Mouse (Mus musculus): ENCODE measurements around the gene Coro1b. TPM values are rescaled to one million over a fixed set of nuclear protein-coding genes. Genes with fewer than 3 reads are reported as not detected.

Coro1b gene
- total RNA-seq (2021) = 10 to 100 TPM; 75.7 to 81.1 TPM

GRCm38 (mm10) chr19:4148491-4148806 is at the start of gene Coro1b:
TSS of gene Coro1b (plus strand) at chr19:4148619.
- DNase-seq (ENCODE audit: low spot score in 2 of 2) = peak; percentile 91 to 93
- intact Hi-C loops (cut with DNase I) = loop anchor here (2.0 kb wide), 1 partner anchor 14 kb away; the partner anchor contains the start of gene Rps6kb2

- intact Hi-C loops (cut with DNase I) = loop anchor here (5.0 kb wide), 1 partner anchor 52 kb away; the partner anchor contains the start of gene Gstp2
Observed at GRCm38 (mm10) chr19:4099056-4099455, 49.4 kb upstream of the Coro1b start.

DNA sequence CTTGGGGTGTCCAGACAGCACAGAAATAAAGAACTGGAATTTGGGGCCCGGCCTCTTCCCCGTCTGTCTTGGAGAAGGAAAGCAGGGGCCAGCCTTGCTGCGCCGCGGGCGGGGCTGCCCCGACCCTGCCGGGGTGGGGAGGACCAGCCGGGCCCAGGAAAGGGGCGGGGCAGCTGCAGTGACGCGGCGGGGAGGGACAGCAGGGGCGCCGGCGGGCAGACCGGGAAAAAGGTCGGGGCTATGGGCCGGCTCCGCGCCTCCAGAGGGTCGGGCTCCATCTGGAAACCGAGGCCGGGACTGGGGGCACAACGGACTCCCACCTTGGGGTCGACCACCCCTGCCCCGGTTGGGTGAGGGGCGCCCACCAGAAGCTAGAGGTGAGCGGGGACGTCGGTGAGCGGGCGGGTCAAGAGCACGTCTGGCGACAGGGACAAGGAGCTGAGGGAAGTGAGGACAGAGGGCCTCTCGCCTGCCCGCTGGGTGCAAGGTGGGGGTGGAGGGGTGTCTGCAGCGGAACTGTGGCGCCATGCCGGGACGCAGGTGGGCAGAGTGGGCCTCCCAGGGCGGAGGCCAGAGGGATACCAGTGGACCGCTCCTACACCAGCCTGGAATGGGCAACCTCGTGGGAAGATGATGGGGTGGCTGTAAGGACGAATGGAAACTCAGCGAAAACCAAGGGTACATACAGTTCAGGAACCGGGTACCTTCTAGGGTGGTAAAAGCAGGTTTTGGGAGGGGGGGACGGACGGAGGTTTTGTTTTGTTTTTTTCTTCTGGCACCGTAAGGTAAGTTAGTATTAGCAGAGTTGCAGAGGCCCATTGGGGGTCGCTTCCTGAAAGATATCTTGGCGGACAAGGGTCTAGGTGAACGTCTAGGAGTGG is 48.3 kb upstream of the Coro1b start, which contains the start of gene Pitpnm1:
Gene Pitpnm1 (plus strand): TSS at position 162 of the 881 bp plus-strand sequence.
- peak; percentile 56 to 68 for DNase-seq (ENCODE audit: low spot score in 2 of 2)
- intact Hi-C loops (cut with DNase I) = loop anchor here (2.0 to 5.0 kb wide), 2 partner anchors 53 to 131 kb away; partner anchors contain the start of genes Gstp2 and Pold4

More at GRCm38 (mm10) chr19:4099056-4099455, 49.4 kb upstream of the Coro1b start:
- DNase-seq (ENCODE audit: low spot score in 2 of 2) = peak; percentile 84 to 89

DNA sequence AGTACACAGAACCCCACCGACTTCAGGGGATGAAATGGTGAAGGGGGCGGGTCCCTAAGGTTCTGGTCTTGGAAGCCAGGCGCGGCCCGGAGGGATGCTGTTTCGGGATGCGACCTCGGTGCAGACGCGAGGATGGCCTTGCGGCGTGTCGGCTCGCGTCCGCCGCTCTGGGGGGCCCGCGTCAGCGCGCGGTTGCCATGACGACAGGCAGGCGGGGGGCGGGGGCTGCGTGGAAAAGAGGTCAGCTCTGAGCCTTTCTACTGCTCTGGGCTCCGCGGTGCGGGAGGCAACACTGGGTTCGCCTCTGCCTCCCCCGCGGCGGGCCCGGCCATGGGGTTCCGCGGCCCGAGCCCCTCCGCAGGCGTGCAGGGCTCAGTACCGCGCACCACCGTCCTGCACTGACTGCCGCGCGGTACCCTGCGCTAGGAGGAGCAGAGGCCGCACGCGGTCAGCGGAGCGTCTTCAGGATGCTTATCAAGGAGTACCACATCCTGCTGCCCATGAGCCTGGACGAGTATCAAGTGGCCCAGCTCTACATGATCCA is 47.6 kb upstream of the Coro1b start:
- intact Hi-C loops (cut with DNase I) = loop anchor here (2.0 kb wide), 1 partner anchor 130 kb away; the partner anchor contains the start of gene Pold4
- peak; percentile 75 to 81 for DNase-seq (ENCODE audit: low spot score in 2 of 2)

GRCm38 (mm10) chr19:4101466-4101865 is 47.0 kb upstream of the Coro1b start:
- DNase-seq (ENCODE audit: low spot score in 2 of 2) = no peak
- intact Hi-C loops (cut with DNase I) = loop anchor here (2.0 kb wide), 1 partner anchor 129 kb away; the partner anchor contains the start of gene Pold4

GRCm38 (mm10) chr19:4102049-4102448 is 46.4 kb upstream of the Coro1b start:
- DNase-seq (ENCODE audit: low spot score in 2 of 2) = no peak
- intact Hi-C loops (cut with DNase I) = no loop called here

DNA sequence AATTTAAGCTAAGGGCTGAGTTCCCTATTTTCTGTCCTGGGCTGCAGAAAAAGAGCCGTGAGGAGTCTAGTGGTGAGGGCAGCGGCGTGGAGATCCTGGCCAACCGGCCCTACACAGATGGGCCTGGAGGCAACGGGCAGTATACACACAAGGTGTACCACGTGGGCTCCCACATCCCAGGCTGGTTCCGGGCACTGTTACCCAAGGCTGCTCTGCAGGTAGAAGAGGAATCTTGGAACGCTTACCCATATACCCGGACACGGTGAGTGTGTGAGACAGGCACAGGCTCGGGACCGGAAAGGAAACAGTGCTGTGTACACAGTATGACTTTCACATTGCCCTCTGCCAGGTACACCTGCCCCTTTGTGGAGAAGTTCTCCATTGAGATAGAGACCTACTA is 45.8 kb upstream of the Coro1b start:
- intact Hi-C loops (cut with DNase I) = no loop called here
- no peak for DNase-seq (ENCODE audit: low spot score in 2 of 2)

DNA sequence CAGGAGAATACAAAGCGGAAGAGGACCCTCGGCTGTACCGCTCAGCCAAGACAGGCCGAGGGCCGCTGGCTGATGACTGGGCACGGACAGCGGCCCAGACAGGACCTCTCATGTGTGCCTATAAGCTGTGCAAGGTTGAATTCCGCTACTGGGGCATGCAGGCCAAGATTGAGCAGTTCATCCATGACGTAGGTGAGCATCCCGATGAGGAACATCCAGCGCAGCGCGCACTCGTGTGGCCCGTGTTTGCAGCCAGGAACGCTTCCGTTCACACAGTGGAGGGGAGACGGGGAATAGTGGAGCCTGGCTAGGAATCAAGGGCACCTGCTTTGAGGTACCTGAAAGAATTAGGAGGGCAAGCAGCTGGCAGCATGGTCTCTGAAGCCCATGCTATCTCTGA is 45.1 kb upstream of the Coro1b start:
- DNase-seq (ENCODE audit: low spot score in 2 of 2) = no peak
- intact Hi-C loops (cut with DNase I) = no loop called here

DNA sequence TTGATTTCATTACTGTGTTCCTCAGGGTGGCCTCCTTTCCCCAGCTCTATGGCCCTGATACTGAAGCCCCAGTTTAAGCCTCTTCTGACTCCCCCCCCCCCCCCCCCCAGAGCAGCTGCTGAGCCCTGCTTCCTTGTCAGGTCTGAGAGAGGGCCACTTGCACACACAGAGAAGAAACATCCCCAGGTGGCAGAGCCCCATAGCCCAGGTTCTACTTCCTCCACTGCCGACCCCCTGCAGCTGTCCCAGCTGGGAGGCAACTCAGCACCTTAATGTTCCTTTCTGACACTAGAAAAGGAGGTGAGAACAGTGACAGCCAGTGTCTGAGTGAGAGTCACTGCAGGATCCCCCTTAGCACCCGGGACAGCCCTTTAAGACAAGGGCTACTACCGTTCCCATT is 44.6 kb upstream of the Coro1b start:
- intact Hi-C loops (cut with DNase I) = no loop called here
- no peak for DNase-seq (ENCODE audit: low spot score in 2 of 2)

GRCm38 (mm10) chr19:4104675-4105194 is 43.7 kb upstream of the Coro1b start:
- intact Hi-C loops (cut with DNase I) = no loop called here
- no peak for DNase-seq (ENCODE audit: low spot score in 2 of 2)

DNA sequence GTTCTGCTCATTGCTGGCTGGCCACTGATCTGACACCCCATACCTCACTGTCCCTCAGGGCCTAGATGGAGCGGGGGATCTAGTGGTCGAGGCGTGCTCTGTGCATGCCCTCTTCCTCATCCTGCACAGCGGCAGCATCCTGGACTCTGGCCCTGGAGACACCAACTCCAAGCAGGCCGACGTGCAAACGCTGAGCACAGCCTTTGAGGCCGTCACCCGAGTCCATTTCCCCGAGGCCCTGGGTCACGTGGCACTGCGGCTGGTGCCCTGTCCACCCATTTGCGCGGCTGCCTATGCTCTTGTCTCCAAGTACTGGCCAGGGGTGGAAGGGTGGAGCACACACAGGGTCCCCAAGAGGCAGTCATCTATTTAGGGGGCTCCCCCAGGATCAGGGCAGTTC is 41.8 kb upstream of the Coro1b start:
- intact Hi-C loops (cut with DNase I) = no loop called here
- DNase-seq (ENCODE audit: low spot score in 2 of 2) = no peak

GRCm38 (mm10) chr19:4108535-4108934 is 39.9 kb upstream of the Coro1b start:
- intact Hi-C loops (cut with DNase I) = no loop called here
- DNase-seq (ENCODE audit: low spot score in 2 of 2) = no peak

DNA sequence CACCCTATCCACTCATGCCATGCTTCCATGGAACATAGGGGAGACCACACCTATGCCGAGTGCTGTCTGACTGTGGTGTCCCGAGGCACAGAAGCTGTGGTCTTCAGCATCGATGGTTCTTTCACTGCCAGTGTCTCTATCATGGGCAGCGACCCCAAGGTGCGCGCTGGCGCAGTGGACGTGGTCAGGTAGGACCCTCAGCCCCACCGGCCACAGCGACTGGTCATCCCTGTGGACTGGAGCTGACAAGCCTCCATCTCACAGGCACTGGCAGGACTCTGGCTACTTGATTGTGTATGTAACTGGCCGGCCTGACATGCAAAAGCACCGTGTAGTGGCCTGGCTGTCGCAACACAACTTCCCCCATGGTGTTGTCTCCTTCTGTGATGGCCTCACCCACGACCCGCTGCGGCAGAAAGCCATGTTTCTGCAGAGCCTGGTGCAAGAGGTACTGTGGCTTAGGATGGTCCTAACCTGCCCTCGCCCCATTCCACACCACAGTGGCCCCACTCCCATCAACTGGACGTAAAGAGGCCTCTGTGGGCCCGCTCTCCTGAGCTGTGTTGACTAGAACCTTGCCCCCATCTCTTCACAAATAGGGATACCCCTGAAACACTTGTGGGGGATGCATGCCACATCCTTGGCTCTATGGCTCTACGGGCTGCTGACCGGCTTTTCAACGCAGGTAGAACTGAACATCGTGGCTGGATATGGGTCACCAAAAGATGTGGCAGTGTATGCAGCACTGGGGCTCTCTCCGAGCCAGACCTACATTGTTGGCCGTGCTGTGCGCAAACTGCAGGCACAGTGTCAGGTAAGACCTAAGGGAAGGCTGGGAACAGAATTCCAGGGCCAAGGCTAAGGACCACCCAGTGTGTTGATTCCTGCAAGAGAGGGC is 36.1 kb upstream of the Coro1b start:
- DNase-seq (ENCODE audit: low spot score in 2 of 2) = no peak
- intact Hi-C loops (cut with DNase I) = no loop called here

GRCm38 (mm10) chr19:4113186-4113805 is 35.1 kb upstream of the Coro1b start:
- peak; percentile 78 to 80 for DNase-seq (ENCODE audit: low spot score in 2 of 2)
- intact Hi-C loops (cut with DNase I) = no loop called here

- DNase-seq (ENCODE audit: low spot score in 2 of 2) = no peak
- intact Hi-C loops (cut with DNase I) = no loop called here
Observed at GRCm38 (mm10) chr19:4113806-4114230, 34.6 kb upstream of the Coro1b start.

GRCm38 (mm10) chr19:4114551-4114950 is 33.9 kb upstream of the Coro1b start:
- intact Hi-C loops (cut with DNase I) = no loop called here
- no peak for DNase-seq (ENCODE audit: low spot score in 2 of 2)

DNA sequence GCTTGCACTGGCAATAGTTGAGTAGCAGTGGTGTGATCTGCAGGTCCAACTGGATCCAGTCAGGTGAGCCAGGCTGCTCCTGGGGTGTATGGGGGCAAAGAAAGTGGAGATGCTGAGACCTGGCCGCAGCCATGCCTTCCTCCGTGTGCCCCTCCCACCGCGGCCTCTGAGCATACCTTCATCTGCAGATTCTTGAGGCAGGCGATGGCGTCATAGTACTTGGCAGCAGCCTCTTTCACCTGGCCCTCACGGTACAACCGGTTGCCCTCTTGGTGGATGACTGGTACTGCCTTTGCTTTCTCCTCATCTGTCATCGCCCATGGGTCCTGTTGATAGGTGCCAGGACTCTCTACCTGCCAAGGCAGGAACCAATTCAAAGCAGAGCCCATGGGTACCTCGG is 33.3 kb upstream of the Coro1b start:
- no peak for DNase-seq (ENCODE audit: low spot score in 2 of 2)

DNA sequence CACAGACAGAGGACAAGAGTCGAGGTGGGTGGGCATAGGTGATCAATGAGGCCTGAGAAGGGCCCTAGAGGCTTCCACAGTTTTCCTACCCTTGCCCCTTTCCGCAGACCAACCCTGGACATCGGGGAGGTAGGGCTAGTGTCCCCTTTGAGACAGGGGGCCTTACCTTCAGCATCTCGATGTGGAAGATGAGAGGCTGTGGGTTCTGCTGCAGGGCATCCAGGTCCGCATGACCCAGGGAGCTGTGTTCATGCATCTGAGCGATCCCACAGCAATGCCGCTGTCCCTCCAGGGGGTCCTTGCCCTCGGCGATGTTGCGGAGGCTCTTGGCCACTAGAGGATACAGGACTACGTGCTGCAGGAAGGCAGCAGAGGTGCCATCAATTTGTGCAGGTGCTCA is 32.6 kb upstream of the Coro1b start:
- intact Hi-C loops (cut with DNase I) = no loop called here
- DNase-seq (ENCODE audit: low spot score in 2 of 2) = no peak

More for the DNA sequence above, 33.3 kb upstream of the Coro1b start:
- intact Hi-C loops (cut with DNase I) = no loop called here

GRCm38 (mm10) chr19:4117006-4117405 is 31.4 kb upstream of the Coro1b start:
- no peak for DNase-seq (ENCODE audit: low spot score in 2 of 2)
- intact Hi-C loops (cut with DNase I) = no loop called here
